Mouse (Mus musculus) olfactory bulb, adult 2 months (tissue): ENCODE measurements at regions not wholly inside any gene's neighbourhood (a gene's known extent, or its start where the extent isn't known, plus 50 kb on each side); places are given as distances from the start of the nearest gene placed in this dataset.

Source experiments
- CTCF ChIP-seq: fragments of 200-500 bp; IDR thresholded peaks from 2 replicates; pipeline ENCODE4 v1.5.1; 2012; ENCODE audit warnings: low read depth, mild to moderate bottlenecking, low read length, moderate library complexity; ENCODE audit not compliant: insufficient read depth
- POLR2A ChIP-seq: fragments of 200-500 bp; IDR thresholded peaks from 2 replicates; pipeline ENCODE4 v1.6.1; 2012; ENCODE audit warnings: mild to moderate bottlenecking, low read depth, low read length, moderate library complexity; ENCODE audit not compliant: insufficient read depth

DNA sequence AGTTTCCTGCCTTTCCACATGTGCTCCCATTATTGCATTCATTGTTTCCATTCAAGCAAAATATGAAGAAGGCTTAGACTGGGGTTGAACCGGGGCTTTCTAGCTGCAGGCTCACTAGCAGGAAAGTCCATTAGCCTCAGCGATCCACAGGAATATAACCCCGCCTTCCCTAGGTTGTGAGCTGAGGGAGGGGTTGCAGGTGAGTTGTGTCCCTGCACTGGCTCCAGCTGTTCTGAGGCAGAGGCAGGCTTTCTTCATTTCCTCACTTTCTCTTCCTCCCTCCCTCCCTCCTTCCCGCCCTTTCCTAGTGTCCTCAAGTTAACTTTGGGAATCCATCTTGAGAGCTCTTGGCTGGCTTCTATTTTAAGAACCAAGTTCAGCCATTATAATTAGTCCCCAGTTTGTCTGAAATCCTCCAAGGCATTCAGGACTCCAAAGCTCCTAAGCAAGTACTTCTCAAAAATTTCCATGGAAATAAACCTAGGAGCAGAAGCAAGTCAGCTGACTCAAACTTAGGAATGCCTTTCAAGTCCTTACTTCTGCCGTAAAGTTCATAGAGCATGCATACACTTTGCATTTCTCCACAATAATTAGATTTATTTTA lies 242.2 kb upstream of the Atp5g3 start:
- TF ChIP-seq CTCF (no peak), POLR2A (no peak)
